Mouse (Mus musculus): Measurements from ENCODE around the gene Olfr303. TPM values are rescaled to one million over a fixed set of nuclear protein-coding genes. Genes with fewer than 3 reads are reported as not detected.
"Not testable (repeated sequence)": the region's sequence is repeated elsewhere in the genome, so short reads cannot be mapped to it uniquely, and the experiment has no call there.

The Olfr303 gene
- polyA plus RNA-seq (2012; rRNA removed), result not detected in 2 replicates

- no peak for DNase-seq (ENCODE audit: low read depth)
Observed at GRCm38 (mm10) chr7:86397689-86398088, at the start of gene Olfr303. TSS of gene Olfr303 (minus strand) at chr7:86397789.

- no peak for DNase-seq (ENCODE audit: low read depth)
Observed at GRCm38 (mm10) chr7:86403546-86403945, 6.0 kb upstream of the Olfr303 start, which contains the start of gene Olfr301. TSS of gene Olfr301 (plus strand) at chr7:86403846.

DNA sequence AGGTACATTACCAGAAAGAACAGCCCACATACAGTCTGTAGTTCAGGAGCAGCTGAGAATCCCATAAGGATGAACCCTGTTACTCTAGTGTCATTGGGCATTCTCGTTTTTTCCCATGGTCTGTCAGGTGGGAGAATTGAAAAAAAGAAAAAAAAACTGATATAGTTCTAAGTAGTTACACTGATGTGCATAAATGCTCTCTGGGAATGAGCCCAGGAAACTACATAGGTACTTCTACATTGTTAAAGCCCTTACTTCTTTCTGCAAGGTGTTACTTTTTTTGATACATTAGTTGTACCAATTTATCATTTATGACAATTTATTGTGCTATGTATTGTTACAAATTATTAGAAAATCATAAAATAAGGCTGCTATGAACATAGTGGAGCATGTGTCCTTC lies 11.0 kb downstream of the Olfr303 start, which contains the start of gene Olfr304:
Gene Olfr304 (minus strand): TSS at position 101 of the 400 bp plus-strand sequence.
- DNase-seq (ENCODE audit: low read depth), result no peak

DNA sequence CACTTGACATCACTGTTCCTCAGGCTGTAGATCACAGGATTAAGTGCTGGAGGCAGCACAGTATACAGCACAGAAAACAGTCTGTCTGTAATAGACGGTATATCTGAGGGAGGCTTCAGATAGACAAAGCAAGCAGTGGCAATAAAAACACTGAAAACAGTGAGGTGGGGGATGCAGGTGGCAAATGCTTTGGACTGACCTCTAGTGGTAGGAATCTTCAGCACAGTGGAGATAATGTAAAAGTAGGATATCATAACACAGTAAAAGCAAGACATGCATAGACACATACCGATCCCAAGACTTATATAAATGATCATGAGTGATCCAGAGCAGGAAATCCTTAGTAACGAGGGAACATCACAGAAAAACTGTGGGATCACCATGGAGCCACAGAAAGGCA lies 11.8 kb downstream of the Olfr303 start:
- no peak for DNase-seq (ENCODE audit: low read depth)

GRCm38 (mm10) chr7:86366828-86367227 lies 30.8 kb downstream of the Olfr303 start, which contains the start of gene Olfr305:
TSS of gene Olfr305 (minus strand) at chr7:86366928.
- no peak for DNase-seq (ENCODE audit: low read depth)

- not testable (repeated sequence) for DNase-seq (ENCODE audit: low read depth)
Observed at GRCm38 (mm10) chr7:86346296-86346695, 51.3 kb downstream of the Olfr303 start.

DNA sequence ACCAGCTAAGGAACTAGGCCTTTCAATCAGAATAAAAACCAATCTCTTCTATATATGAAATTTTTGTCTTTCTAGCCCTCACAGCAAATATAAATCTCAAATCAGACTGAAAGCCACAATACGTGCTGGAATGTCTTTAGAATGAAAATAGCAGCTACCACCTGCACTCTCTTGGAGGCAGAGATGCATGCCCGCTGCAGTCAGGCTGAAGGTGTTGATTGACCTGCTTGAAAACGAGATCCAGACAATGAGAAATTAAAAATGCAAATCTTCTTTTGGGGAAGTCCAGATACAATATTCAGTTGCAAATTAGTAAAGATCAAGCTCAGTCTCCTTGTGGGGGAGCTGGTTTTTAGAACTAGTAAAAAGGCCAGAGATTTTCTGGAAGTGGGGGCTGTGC lies 53.3 kb downstream of the Olfr303 start:
- DNase-seq (ENCODE audit: low read depth), result no peak

GRCm38 (mm10) chr7:86342881-86343565 lies 54.6 kb downstream of the Olfr303 start:
- no peak for DNase-seq (ENCODE audit: low read depth)

Other genes starting within 250 kb of the Olfr303 start
- gene Vmn2r75, start 226.0 kb downstream of the Olfr303 start, polyA plus RNA-seq (2012; rRNA removed), result not detected in 2 replicates
- not detected in 2 replicates for gene Vmn2r76, start 151.5 kb downstream of the Olfr303 start, polyA plus RNA-seq (2012; rRNA removed)
- not detected in 2 replicates for gene Olfr310, start 120.6 kb downstream of the Olfr303 start, polyA plus RNA-seq (2012; rRNA removed)
- gene Olfr309, start 84.1 kb downstream of the Olfr303 start, polyA plus RNA-seq (2012; rRNA removed), result not detected in 2 replicates
- not detected in 2 replicates for gene Olfr308, start 72.2 kb downstream of the Olfr303 start, polyA plus RNA-seq (2012; rRNA removed)
- gene Olfr307, start 60.2 kb downstream of the Olfr303 start, polyA plus RNA-seq (2012; rRNA removed), result not detected in 2 replicates
- not detected in 2 replicates for gene Olfr305, start 30.9 kb downstream of the Olfr303 start, polyA plus RNA-seq (2012; rRNA removed)
- gene Olfr304, start 11.1 kb downstream of the Olfr303 start, polyA plus RNA-seq (2012; rRNA removed), result not detected in 2 replicates
- not detected in 2 replicates for gene Olfr301, start 6.1 kb upstream of the Olfr303 start, polyA plus RNA-seq (2012; rRNA removed)
- not detected in 2 replicates for gene Olfr299, start 62.1 kb upstream of the Olfr303 start, polyA plus RNA-seq (2012; rRNA removed)
- not detected in 2 replicates for gene Olfr298, start 94.7 kb upstream of the Olfr303 start, polyA plus RNA-seq (2012; rRNA removed)
- not detected in 2 replicates for gene Olfr297, start 122.2 kb upstream of the Olfr303 start, polyA plus RNA-seq (2012; rRNA removed)
- gene Olfr295, start 186.1 kb upstream of the Olfr303 start, polyA plus RNA-seq (2012; rRNA removed), result not detected in 2 replicates
- not detected in 2 replicates for gene Olfr294, start 218.9 kb upstream of the Olfr303 start, polyA plus RNA-seq (2012; rRNA removed)